Mouse (Mus musculus) G1E-ER4 (cell line): Measurements from ENCODE around the gene Ugt1a5. TPM values are rescaled to one million over a fixed set of nuclear protein-coding genes. Genes with fewer than 3 reads are reported as not detected.

Experiments used
- GATA1 ChIP-seq: IDR thresholded peaks from one replicate; pipeline ENCODE4 v1.8.0; 2012; ENCODE audit warnings: low read length, inconsistent platforms
- polyA plus RNA-seq: library from polyadenylated mRNA; stranded (reverse); fragments of >175 nt; gene quantifications from 2 replicates; pipeline ENCODE4 v1.2.3, GENCODE M21; 2012

The Ugt1a5 gene
- polyA plus RNA-seq, 1 experiment: not detected

DNA sequence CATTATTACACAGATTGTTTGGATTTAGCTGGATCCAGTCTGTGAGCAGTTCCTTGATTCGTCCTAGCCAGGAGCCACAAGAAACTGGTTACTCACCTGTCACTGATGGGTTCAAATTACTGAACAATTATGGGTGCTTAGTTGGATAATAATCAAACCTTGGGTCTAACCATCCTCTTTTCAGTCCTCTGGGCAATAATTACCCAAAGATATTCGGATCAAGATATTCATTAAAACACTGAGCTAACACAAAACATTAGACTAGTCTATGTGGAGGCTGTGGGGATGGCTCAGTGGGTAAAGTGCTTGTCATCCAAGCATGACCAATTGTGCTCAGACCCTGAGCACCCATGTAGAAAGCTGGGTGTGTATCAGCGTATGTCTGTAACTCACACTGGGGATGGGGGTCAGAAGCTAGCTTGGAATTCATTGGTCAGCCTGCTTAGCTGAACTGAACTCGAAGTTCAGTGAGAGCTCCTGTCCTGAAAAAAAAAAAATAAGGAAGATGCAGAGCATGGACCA lies 70.1 kb downstream of the Ugt1a5 start:
- TF ChIP-seq GATA1: no peak

DNA sequence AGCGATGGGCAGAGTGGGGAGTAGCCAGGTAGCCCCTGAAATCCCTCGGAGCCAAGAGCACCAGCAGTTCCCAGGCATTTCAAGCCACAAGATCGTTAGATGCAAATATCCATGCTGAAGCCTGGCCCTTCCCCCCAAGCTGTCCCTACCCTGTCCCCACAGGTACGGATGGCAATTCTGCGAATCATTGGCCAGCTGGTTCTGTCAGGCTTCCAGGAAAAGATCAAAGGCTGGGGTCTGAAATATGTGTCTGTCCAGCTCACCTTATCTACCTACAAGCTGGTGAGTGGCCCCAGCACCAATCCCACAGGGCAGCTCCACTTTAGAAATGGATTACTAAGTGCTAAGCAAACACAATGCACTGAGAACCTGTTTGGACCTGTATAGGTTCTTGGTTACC lies 71.5 kb downstream of the Ugt1a5 start:
- no peak for TF ChIP-seq GATA1

DNA sequence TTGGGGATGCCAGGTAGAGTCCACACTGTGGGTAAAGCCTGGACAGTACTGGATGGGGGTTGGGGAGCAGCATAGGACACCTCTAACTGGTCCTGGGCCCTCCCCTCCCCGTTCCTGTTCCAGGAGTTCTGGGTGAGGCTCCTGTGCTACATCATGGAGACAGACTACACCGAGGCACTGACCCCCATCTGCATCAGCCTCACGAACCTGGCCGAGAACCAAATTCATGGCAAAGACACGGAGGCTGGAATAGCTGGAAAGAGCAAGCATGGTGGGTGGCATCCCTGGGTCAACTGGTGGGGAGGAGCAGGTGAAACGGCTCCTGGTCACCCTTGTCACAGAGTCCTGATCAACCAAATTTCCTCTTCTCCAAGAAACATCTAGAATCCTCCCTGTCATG lies 73.0 kb downstream of the Ugt1a5 start:
- no peak for TF ChIP-seq GATA1

DNA sequence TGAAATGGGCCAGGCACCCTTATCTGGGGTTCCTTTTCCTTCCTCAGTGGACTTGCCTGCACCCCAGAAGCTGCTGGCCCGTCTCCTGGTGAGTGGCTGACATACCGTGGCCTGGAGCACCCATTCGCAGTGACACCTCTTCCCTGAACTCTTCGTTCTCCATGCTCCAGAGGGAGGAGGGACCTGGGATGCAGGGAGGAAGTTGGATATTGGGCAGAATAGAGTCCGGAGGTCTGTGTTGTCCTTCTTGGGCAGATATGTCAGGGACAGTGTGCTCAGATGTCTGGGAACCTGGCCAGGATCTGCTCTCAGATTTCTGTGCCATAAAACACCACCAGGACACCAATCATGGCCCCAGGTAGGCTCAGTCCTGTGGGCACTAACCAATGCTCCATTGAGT lies 74.3 kb downstream of the Ugt1a5 start:
- no peak for TF ChIP-seq GATA1

DNA sequence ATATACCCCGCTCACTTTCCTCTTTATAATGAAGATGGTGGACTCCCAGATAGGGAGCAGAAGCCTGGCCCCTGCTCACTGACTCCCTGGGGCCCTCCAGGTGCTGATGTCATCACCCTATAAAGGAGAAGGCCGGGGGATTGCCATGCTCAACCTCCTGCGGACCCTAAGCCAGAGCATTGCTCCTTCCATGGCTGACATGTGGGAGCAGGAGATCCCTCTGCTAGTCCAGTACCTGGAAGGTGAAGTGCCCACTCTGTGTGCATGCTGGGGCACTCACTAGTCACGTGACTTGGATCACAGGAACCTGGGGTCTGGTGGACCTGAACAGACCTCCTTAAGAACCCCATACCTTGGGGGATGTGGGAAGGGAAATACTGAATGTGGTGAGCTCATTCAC lies 74.8 kb downstream of the Ugt1a5 start:
- TF ChIP-seq GATA1: no peak

DNA sequence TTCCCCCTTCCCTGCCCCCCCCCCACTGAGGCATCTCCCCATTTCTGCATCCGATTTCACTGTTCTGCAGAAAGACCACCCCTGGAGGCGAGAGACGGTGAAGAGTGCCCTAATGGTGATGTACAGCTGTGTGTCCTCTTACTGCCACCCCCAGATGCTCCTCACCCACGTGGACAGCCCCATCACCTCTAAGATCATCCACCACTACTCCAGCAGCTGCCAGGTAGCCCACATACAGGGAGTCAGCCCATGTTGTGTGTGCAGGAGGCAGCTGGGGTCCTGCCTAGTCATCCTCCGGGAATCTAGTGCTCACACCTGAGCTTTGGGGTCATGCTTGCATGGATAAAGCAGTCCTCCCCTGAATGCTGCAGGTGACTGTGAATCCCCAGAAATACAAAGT lies 78.0 kb downstream of the Ugt1a5 start:
- no peak for TF ChIP-seq GATA1

DNA sequence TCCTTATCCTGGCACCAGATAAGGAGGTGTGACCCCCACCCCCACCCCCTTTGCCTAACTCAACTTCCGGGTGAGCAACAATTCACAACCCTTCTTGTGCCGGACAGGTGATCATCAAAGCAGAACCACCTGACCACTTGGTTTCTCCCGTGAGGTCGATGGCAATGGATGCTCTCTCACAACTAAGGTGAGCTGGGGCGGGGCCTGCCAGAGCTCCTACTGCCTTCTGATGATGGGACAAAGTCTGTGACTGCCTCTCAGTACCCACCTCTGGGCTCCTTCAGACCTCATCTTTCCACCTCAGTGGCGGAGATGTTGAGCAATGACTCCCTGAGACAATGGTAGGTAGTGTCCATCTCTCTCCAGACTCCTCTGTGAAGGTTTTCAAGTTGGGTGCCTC lies 80.1 kb downstream of the Ugt1a5 start:
- TF ChIP-seq GATA1: no peak

DNA sequence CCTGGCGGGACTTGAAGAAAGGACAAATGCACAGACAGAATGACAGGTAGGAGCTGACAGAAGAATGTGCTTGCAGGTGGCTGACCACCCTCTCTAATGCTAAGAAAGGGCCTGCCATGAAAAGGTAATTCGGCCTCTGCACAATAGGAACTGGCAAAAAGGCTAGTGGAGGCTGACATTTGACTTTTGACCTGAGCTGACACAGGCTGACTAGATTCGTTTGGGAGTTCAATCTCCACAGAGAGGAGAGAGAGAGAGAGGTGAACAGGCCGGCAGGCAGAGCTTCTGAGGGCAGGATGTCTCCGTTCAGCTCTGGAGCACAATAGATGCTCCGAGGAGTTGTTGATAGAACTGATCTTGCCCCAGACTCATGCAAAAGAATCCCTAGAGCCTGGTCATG lies 80.6 kb downstream of the Ugt1a5 start:
- TF ChIP-seq GATA1: no peak

DNA sequence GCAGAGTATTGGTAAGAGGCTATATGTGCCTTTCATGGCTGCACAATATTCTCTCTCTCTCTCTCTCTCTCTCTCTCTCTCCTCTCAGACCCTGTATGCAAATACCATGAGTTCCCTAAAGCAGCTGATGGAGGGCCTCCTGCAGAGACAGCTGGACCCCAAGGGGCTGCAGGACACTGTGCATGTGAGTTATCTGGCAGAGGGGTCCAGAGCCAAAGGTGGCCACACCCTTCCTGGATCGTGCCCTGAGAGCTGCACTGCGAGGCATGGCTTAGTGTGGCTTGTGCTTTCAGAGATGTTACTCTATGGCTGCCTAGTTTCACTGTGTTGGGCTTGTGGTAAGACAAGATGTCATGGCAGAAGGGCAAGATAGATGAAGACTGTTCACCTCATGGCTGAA lies 81.8 kb downstream of the Ugt1a5 start:
- TF ChIP-seq GATA1: no peak

DNA sequence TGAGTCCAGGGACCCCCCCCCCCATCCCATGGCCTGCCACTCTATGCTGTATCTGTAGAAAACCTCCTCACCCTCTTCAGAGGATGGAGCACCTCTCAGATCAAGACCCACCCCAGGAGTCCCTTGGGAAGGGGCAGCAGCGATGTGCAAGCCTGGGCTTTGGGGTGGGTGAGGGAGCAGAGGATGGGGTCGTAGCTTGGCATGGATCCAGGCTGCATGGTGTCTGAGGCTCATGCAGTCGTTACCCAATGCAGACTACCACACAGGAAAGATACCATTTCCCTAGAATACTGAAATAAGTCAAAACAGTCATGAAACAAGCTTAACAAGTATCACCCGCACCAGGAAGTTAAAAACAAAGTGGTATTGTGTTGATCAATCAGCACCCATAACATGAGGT lies 82.8 kb downstream of the Ugt1a5 start:
- TF ChIP-seq GATA1: no peak

DNA sequence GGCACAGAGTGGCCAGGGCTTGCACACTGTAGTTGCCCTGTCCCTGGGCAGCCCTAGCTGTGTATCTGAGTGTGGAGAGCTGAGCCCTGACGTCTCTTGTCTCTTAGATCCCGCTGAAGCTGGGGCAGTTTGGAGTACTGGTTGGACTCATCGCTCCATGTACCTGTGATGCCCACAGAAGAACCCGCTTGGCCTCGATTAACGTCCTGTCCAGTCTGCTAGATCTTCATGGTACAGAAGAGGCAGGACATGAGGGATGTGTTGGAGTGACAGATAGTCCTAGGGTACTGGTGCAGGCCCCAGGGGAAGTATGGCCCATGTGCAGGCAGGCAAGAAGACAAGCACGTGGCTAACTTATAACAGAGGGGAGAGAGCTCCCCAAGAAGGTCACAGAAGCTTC lies 83.8 kb downstream of the Ugt1a5 start:
- TF ChIP-seq GATA1: no peak

DNA sequence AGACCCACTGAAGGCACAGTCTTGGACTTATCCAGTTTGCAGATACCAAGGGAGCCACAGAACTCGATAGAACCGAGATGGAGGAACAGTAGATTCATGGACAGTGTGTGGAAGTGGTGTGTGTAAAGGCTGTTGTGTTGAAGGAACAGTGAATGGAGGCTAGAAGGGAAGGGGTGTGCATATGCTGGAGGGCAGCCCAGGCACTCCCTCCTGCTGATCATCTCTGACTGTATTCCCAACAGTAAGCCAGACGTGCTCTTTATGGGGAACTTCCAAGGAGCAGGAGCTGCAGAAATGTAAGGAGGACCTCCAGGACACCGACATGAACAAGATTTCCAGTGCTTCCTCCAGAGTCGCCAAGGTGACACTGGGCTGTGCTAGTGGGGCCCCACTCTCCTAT lies 84.2 kb downstream of the Ugt1a5 start:
- no peak for TF ChIP-seq GATA1

DNA sequence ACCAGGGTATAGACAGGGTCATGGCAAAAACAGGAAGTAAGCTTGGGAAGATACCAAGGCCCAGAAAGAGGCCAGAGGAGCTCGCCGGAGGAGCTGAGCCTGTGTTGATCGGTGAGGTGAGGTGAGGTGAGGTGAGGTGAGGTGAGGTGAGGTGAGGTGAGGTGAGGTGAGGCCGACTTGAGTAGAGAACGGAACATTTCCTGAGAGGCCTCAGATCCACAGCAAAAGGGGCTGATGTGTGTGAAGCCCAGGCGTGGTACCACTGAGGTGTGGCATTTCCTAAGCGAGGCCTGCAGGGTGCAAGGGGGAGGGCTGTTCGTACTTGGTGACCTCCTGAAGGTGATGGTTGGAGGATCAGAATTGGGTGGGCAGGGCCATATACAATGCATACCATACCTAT lies 87.3 kb downstream of the Ugt1a5 start:
- TF ChIP-seq GATA1: no peak

DNA sequence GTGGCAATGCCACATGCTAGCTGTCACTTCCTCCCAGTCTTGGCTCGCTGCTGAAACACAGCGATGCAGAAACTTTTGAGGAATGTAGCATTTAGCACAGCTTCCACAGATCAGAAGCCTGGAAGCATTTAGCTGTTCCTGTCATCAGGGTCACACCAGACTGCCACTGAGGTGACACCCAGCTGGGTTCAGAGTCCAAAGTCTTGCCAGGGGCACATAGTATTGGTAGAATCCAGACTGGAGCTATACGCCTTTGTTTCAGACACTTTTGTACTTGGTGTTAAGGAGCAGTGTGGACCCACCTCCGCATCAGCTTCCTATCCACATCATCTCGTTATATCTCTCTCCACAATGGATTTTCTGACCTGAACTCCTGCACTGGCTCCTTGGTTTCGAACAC lies 87.7 kb downstream of the Ugt1a5 start:
- no peak for TF ChIP-seq GATA1

DNA sequence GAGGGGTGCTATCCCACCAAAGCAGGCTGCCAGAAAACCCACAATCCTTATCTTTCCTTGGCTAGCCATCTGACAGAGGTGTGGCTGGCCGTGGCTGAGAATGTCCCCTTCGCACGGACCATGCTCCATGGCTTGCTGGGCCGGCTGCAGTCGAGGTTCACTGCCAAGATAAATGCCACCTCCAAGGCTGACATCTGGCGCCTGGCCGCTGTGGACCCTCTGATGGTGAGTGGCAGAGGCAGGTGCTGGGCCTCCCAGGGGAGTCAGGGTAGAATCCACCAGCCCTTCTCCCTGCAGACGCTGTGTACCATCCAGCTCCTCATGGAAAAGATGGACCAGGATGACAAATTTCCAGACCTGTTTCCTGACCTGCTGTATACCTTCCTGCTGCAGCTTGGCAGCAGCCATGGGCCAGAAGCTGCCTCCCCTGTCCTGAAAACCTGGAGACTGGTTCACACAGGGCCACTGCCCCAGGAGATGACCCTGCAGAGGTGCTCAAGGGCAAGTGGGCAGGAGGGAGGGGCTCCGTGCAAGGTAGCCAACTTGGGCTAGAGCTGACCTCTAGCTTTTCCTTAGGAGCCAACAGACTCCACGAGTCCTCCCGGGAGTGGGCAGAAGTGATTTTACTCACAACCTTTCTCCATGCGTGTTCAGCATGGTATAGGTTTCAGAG lies 89.1 kb downstream of the Ugt1a5 start:
- no peak for TF ChIP-seq GATA1

DNA sequence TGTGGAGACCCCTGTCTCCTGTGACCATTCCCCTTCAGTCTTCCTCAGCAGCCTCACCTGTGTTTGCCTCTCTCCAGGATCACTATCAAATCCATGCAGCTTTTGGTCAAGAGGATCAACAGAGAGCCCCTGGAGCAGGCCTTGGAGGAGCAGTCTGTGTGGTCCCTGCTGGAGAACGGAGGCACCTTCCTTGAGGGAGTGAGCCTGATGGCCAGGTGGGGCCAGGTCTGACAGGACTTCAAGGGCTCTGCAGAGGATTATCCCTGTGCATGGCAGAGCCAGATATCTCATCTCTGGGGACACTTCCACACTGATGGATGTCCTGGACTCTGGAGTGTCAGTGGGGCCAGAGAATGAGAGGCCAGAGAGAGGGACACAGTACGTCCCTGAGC lies 89.7 kb downstream of the Ugt1a5 start:
- no peak for TF ChIP-seq GATA1

DNA sequence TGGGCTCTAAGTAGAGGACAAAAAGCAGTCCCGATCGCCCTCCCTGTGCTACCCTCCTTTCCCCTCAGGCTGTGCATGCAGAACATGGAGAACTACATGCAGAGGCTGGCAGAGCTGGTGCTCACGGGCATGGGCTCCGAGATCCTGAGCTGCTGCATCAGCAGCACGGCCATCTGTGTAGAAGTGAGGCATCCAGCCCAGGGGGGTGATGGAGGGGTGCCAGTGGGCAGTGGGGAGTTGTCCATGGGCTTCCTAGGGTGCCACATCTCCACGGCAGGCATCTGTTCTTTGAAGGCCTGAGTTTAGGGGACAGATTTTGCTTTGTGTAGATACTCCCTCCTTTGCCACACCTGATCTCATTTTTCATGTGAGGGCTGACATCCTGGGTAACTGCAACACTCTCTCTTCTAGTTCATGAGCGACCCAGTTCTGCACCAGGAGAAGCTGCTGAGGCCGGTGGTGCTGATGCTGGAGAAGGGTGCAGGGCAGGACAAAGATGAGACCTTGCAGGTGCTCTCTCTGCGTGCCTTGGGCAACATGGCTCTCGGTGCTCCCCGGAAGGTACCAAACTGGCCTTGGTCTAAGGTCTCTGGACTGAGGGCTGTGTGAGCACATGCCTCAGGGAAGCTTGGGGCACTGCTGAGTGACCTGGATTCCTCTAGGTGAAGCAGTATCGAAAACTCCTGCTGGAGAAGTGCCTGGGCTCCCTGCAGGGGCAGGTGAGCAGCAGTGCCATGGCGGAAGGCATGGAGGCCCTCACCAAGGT lies 90.4 kb downstream of the Ugt1a5 start:
- no peak for TF ChIP-seq GATA1
